Mouse (Mus musculus) embryo, embryonic 11.5 days (tissue): ENCODE data around the gene Lrch1.

Experiments
- DNase-seq: peaks from one replicate; pipeline ENCODE4 v3.0.0-alpha.2; 2012; ENCODE audit warnings: low read depth, low spot score

Gene Lrch1

DNA sequence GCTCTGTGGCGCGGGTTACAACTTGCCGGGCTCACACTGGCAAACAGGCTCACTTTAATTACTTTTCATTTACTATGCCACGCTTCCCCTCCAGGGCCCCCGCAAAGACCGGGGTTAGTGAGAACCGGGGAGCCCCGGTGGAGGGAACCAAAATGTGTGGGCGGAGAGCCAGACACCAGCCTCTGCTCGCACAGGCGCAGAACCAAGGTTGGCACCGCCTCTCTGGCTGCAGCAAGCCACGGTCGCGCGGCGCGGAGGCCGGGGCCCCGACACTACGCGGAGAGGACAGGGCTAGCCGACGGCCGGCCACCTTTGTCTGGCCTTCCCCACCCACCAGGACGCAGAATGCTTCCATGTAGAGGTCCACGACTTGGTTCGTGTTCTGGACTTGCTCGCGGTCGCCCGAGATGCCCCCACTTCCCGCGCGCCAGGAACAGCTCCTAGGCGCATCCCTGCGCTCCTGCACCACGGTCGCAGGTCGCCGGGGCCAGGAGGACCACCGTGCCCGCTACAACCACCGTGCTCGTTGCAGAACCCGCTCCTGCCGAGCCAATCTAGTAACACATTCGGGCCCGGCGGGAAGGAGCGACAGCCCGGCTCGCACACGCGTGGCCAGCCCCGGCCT, 813 bp downstream of the Lrch1 start:
- DNase-seq = no peak

DNA sequence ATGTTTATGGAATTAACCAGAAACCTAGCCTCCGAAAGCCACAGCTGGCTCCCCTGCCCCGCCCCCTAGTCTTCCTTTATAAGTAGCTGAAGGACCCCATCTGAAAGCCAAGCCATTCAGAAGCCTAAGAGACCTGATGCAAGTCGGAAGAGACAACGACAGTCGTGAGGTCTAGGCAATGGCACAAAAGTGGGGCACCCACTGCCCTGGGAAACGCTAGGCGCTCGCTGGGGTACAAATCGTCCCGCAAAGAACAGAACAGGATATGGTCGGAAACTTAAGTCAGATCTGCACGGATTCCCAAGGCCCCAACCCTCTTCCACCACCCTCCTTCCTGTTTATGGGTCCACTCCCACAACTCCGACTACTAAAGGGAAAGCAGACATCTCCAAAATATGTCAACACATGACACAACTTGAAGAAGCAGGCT, 1.3 kb downstream of the Lrch1 start:
- DNase-seq = no peak

DNA sequence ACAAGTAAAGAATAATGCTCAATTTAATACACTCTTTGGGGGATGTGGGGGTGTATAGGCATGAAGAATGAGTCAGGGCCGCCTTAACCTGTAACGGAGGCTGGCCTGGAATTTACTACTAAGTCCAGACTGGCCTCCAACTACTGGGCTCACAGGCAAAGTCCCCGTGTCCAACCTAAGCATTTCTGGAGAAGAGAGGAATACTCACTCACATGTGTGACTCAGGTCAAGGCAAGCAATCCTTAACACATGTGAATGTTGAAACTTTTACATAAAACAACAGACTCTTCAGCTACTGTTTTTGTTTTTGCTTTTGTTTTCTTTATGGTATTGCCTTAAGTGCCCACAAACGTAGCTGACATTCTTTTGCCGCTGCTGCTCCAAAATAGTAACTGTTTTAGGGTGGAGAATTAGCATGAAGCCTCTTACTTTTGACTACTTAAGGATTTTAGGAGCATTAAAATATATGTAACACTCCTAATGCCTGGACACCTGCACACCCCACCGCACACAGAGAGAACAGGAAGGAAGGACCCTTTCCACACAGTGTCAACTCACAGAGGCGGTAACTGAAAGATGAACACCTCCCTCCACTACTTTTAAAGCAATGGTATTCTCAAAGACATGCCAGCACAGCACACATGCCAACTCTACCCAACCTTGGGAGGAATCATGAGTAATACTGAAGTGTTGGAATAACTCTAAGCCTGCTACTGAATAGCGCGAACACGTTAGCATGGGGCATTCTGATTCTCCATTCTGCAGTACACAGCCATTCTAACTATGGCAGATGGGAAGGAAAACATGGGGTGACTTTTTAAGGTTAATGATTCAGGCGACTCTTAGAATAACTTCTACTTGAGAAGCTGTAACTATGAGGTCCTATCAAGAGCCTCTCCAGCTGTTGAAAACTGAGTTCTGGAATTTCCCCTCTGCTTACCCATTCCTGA, 2.1 kb downstream of the Lrch1 start:
- no peak for DNase-seq

DNA sequence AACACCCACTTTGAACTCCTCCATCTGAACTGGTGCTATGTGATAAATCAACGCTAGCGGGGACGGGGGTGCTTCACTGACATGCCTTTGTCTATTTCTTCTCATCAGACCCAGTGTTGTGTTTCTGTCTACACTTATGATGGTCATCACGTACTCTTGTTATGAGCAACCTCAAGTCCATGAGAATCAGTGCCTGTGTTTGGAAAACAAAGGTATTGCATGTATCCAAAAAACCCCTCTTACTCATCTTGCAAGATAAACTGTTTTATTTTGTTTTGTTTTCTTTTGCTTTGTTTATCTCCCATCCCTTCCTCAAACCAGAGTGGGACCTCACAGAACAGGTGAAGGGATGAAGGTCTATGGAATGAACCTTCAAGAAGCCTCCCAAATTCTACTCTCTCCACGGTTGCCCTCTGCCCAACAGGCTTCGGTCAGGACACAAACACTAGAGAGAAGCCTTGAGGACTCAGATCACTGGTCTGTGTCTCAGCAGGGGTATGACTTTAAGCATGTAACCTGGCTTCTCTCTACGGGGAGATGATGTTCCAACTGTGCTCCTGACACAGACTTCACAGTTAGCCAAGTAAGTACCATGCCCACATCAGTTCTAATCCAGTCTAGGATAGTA, 3.4 kb downstream of the Lrch1 start:
- no peak for DNase-seq

DNA sequence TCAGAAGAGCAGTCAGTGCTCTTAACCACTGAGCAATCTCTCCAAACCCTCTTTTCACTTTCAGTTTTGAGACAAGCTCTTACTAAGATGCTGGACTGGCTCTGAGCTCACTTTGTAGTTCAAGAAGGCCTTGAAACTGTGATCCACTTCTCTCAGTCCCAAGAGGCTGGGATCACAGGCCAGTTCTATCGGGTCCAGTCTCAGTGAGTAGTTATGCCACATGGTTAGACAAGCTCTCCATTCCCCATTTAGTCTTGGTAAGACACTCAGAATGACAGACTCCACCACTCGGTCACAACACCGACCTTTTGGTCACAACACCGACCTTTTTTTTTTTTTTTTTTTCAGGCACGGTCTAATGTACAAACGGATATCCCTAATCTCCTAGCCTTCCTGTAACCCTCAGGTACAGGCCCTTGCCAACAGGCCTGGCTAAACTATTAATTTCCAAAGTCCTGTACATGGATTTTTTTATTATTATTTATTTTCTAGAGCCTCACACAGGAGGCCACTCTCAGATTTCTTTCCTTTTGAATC, 4.0 kb downstream of the Lrch1 start:
- DNase-seq = no peak

DNA sequence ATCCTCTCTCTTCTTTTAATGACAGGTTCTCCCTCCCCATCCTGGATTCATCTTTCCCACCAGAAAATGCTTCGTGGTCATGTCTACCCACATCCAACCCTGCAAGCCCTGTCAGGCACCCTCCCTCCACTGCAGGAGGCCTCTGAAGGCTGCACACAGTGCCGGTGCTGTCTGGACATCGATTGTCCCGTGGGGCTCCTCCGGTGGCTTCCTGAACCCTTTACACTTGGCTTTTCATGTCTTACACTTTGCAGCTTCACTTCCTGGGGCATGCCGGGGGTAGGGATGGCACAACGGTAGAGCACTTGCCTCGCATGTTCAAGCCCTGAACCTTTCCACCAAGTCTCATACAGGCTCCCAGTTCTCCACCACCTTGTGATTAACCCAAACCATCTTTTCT, 4.7 kb downstream of the Lrch1 start:
- no peak for DNase-seq

DNA sequence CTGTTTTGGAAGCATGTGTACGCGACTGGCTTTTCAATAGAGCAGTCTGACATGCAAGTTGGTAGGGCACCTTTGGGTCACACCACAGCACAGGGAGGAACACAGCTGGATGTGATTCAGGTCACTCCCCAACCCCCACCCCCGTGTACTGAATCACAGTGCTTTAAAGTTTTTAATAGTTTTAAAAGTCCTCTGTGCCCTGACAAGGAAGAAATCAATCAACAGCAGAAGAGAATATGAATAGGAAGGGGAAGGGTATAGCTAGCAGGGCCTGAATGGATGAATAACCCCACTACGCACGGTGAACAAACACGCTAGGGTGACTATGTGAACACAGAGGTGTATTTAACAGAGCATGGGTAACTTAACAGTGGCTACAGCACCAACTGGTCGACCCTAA, 6.1 kb downstream of the Lrch1 start:
- DNase-seq = no peak

DNA sequence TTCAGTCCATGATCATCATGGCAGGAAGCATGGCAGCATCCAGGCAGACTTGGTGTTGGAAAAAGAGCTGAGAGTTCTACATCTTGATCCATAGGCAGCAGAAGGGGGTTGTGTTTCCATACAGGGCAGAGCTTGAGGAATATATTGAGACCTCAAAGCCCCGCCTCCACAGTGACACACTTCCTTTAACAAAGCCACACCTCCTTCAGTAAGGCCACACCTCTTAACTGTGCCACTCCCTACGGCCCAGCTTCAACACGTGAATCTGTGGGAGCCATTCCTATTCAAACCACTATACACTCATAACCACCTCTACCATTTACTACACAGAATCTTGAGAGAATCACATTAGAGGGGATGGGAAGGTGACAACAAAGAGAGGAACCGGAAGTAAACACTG, 6.9 kb downstream of the Lrch1 start:
- no peak for DNase-seq

DNA sequence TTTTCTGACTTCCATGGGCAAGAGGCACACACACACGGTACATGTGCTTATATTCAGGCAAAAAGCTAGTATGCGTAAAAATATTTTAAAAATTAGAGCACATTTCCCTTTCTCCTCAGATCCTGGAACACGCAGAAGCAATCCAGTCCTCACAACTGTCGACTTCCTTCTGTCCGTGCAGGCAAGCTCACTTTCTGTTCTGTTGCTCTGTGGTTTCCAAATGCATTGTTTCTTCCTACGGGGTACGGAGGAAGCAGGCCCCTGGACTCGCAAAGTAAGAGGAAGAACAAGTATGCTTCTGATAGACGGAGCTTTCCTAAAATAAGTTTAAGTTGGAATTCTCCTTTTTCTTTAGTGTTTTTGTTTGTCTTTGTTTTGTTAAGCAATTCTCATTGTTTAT, 8.3 kb downstream of the Lrch1 start:
- DNase-seq = no peak

DNA sequence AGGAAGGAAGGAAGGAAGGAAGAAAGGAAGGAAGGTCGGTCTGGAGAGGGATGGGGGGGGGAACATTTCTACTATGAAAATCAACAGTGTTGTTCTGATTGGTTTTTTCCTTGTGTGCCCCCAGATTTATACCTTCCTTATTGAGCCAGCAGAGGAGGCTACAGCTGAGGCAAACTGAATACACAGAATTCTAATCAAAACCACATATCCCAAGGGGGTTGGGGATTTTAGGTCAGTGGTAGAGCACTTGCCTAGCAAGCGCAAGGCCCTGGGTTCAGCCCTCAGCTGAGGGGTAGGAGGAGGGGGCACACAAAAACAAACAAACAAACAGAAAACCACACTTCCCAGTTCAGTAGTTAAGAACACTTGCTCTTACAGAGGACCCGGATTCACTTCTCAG, 8.8 kb downstream of the Lrch1 start:
- no peak for DNase-seq

DNA sequence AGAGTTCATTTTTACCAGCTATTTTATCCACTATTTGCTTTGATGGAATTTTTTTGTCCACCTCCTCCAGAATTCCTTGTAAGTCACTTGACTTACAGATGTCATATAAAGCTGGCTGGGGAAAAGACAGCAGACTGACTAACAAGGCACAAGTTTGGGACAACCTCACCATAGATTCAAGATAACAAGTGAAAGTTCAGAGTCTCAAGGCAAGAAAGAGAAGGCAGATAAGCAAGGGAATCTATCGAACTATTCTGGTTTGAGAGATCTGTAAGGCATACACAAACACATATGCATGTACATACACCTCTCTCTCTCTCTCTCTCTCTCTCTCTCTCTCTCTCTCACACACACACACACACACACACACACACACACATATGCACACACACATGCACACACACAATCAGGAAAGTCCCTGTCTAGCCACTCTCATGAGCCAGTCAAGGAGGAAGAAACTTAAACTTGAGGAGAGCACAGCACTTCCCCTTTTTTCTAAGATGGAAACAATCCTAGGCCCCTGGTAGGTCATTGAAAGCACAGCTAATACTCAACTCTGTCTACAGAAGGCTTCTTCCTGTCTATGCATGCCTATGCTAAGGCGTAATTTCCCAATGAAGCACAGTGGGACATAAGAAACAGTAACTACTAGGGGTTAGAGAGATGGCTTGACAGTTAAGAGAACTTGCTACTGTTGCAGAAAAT, 11.0 kb downstream of the Lrch1 start:
- no peak for DNase-seq

DNA sequence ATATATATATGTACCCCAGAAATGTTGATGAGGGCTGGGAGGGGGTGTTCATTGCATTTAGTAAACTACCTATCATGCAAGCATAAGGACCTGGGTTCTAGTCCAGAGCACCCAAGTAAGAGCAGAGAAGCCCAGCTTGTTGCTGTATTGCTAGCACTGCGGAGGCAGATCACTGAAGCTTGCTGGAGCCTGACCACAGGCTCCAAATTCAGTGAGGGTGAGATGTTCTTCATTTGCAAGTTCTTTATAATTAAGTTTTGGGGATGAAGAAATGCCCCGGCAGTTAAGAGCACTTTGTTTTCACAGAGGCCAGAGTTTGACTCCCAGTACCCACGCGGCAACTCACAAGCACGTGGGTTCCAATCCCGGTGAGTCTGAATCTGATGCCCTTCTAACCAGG, 12.6 kb downstream of the Lrch1 start:
- DNase-seq = no peak

DNA sequence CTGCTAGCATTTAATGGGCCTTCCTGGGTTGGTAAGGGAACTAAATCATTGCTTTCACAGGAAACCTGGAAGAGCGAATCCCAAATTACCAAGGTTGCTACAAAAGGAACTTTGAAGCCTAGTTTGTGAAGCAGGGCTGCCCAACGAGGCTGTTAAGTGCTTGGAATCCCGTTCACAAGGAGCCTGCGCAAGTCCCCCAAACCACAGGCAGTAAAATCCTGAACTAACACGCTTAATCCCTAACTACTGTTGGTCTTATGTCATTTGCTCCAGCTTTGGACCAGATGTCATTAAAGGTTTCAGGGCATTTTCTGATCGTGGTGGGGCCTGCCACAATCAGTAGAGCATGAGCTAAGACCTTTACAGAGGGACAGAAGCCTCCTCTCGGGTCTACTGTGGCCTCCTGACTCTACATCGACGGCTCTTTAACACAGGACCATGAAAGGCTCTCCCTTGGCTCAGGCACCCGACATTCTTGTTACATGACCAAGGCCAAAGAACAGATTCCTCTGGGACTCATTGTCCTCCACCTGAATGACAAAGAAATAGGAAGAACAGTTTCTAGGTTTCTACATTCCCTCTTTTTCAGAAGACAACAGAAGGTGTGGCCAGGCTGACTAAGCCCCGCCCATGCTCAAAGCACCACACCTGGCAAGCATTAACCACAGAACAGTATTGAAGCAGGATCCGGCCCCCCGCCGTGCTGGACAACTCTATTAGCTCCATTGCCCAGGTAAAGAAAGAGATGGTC, 13.5 kb downstream of the Lrch1 start:
- DNase-seq = no peak

DNA sequence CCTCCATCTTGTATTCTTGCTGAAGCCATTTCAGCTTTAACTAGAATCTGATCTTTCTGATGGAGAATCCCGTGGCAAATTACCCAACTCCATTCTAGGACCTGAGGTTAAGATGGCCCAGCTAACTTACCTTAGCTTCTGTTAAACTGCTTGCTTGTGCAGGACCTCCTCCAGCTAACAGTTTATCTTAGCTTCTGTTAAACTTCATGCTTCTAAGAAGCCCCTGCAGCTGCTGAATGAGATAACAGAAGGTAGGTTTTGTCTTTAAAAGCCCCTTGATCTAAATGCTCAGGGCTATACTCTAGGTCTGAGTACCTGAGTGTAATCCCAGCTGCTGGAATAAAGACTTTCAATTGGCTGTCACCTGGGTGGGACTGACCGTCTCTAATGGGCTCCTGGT, 17.9 kb downstream of the Lrch1 start:
- no peak for DNase-seq

DNA sequence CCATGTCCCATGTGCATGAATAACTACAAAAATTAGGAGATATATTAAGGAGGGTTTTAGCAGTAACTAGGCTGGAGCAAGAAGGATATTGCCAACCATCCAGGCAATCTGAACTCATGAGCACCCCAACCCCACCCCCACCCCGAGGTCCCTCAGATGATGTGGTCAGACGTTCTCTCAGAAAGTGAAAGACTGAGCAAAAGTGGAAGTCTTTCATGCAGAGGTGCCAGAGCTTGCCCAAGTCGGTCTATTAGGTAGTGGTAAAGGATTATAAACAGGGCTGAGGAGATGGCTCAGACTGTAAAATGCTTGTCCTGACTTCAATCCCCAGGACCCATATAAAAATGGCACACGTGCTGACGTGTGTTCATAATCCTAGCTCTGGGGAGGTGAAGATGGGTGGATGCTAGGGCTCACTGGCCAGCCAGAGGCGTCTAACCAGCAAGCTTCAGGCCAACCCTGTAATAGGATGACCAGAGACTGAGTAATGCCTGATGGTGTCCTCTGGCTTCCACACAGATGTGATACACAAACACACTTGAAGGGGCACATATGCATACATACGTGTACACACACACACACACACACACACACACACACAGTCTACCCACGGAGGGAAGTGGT, 18.8 kb downstream of the Lrch1 start:
- no peak for DNase-seq

DNA sequence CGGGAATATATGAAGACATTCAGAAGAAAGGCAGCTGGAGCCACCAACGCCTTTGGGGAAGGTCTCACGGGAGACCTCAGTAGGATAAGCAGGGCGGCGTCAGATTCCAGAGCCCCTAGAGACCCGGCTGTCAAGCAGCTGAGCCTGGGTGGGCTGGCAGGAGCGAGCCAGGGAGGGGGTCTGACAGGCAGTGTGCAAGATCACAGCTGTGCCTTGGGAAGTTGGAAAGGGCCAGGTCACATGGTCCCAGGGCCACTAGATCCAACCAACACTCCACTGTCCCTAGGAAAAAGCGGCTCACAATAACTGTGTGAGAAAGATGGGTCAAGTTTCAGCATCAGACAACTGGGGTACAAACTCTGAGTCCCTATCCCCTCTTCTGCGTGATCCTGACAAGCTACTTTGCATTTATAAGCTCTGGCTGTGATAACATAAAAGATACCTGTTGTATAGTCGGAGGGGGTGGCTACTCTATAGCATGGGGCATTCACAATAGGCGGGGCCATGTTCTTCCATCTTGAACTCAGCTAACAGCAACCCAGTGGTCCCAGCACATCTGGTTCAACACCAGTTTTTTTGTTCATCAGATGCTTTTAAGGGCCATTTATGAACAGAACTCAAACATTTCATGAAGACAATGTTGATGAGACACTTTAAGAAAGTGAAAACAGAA, 20.6 kb downstream of the Lrch1 start:
- DNase-seq = no peak

DNA sequence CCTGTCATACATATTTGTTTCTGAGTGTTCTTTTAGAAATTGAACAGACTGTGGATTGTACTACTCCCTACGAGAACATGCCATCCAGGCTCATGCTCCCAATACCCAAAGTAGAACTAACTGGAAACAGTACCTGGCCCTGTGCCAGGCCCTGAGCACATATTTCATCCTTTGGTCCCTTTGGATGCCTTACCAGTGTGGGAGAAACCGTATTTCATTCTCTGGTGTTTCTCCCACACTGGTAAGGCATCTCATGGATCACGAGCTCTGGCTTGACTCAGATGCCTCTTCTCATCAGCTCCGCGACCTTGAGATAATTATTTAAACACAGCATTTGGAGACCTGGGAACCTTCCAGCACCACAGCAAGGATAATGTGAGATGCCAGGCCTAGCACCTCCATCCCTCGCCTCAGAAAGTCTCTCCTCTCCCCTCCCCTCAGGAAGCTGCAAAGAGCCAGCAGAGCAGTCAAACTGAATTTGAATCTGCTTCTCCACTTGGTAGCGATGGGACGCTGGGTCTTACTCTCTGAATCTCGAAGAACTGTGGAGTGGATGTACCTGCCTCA, 21.6 kb downstream of the Lrch1 start:
- no peak for DNase-seq

DNA sequence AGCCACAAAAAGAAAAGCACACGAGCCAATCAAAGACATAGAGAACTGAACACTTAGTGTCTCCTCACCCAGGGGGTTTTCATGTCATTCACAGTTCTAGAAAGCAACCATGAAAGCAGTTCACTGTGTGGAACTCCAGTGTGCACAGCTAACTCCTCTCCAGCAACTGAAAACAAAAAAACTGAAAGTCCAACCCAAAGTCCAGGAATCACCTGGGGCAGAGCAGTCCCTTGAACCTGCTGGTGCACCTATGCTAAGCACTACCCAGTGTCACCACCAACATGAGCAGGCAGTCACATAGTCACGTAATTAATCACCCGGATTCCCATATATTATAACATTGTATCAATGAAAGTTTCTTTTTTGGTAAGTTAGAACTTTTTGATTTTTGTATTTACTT, 23.2 kb downstream of the Lrch1 start:
- DNase-seq = no peak

DNA sequence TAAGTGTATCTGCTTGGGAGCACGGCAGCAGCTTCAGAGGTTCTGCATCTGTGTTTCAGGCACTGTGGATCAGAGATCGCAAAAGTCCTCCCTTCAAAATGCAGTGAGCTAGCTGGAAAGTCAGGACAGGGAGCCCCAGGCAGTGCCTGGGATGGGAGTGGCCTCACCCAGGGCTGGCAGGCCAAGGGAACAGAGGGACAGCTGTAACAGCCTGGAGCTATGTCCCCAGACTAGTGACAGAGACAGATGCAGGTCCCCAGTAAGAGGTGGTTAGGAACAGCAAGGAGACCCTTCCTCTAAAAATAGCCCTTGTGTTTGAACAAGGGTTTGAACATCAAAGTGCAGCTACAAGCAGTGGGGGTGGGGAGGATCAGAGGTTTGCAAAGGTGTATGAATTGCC, 23.6 kb downstream of the Lrch1 start:
- no peak for DNase-seq
